Mouse (Mus musculus) midbrain, embryonic 11.5 days (tissue): ENCODE measurements around the gene Zfp108. TPM values are rescaled to one million over a fixed set of nuclear protein-coding genes. Genes with fewer than 3 reads are reported as not detected.

ENCODE experiments used
- ATAC-seq: fragments of 200-750 bp; cut with Nextera tagmentation; 2 replicates; pipeline ENCODE4 v1.8.0; 2017; ENCODE audit warnings: moderate TSS enrichment, moderate library complexity; ENCODE audit not compliant: low FRiP score
- DNase-seq: peaks from one replicate; pipeline ENCODE4 v3.0.0; 2015; ENCODE audit warnings: low spot score; ENCODE audit errors: missing footprints
- H3K27ac ChIP-seq: fragments of 300-500 bp; sonication (generic); 2 replicates; pipeline ENCODE4 v1.5.1; 2014; ENCODE audit warnings: low read depth, low read length
- H3K27me3 ChIP-seq: fragments of 300-500 bp; sonication (generic); 2 replicates; pipeline ENCODE4 v1.6.1; 2014; ENCODE audit warnings: mild to moderate bottlenecking, low read length, moderate library complexity, mixed read lengths; ENCODE audit not compliant: control insufficient read depth, insufficient read depth
- H3K36me3 ChIP-seq: fragments of 300-500 bp; sonication (generic); 2 replicates; pipeline ENCODE4 v1.6.1; 2014; ENCODE audit warnings: mild to moderate bottlenecking, low read length, moderate library complexity, mixed read lengths; ENCODE audit not compliant: control insufficient read depth, insufficient read depth
- H3K4me1 ChIP-seq: fragments of 300-500 bp; sonication (generic); 2 replicates; pipeline ENCODE4 v1.6.1; 2014; ENCODE audit warnings: low read length; ENCODE audit not compliant: control insufficient read depth, insufficient read depth
- H3K4me2 ChIP-seq: fragments of 300-500 bp; sonication (generic); 2 replicates; pipeline ENCODE4 v1.6.1; 2014; ENCODE audit warnings: mild to moderate bottlenecking, moderate library complexity
- H3K4me3 ChIP-seq: fragments of 300-500 bp; sonication (generic); 2 replicates; pipeline ENCODE4 v1.5.1; 2014; ENCODE audit warnings: low read depth, low read length
- H3K9ac ChIP-seq: fragments of 300-500 bp; sonication (generic); 2 replicates; pipeline ENCODE4 v1.6.1; 2014; ENCODE audit warnings: low read length
- H3K9me3 ChIP-seq: fragments of 300-500 bp; sonication (generic); 2 replicates; pipeline ENCODE4 v1.6.1; 2016; ENCODE audit warnings: low read length; ENCODE audit not compliant: control insufficient read depth
- WGBS: fragments of 180-500 bp; shearing (Covaris S2); extraction: QIAGEN DNeasy Blood & Tissue Kit; methylation state at CpG from one replicate; pipeline ENCODE4 v1.1.7; 2014; 5-methylcytosine and 5-hydroxymethylcytosine counted together
- polyA plus RNA-seq: library from polyadenylated mRNA; unstranded; fragments of >200 nt; fragmentation: Nextera tagmentation; extraction: Ambion mirVana; gene quantifications from 2 replicates; pipeline ENCODE4 v1.2.1, GENCODE M21; 2014

Zfp108 gene
- polyA plus RNA-seq, 1 experiment from 2014 or later = 2.5 TPM

DNA sequence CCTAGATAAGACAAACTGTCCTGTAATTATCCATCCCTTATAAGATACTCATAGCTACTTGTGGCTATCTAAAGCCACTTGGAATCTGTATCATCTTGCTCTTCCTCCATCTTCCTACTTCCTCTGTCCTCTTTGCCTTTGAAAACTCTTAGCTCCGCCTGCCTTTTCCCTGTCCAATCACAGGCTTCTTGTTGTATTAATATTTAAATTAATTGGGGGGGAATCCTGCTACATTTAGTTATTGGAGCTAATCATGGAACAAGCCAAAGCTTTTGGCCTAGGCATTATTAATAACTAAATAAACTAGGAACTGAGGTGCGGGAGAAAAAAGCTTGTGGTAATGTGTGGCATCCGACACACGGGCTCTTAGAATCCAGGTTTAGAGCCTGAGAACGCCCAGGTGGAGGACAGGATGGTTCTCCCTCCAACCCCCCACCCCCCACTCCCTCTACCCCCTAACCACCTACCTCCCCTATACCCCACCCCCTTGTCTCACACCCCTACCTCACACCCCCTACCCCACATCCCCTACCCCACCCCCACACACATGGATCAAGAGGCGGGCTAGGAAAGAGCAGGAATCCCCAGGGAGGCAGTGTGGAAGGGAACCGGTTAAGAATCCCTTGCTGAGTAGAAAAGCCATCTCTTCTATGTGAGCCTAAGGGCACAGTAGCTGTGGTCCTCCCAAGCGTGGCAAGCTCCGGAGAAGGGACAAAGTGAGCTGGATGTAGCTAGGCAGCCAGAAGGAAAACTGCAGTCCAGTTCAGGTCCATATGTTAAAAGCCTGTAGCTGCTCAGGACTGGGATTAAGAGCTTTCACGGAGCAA, 25.6 kb downstream of the Zfp108 start:
- Histone ChIP-seq H3K4me2 (no peak overlapping the region), H3K9ac (no peak overlapping the region), H3K4me1 (no peaks in the 10 kb centered on the region), H3K36me3 (peaks cover 2% of the 10 kb centered on the region; the same call in 1 of the 2 replicates), H3K27me3 (no peaks in the 10 kb centered on the region), H3K9me3 (no peaks in the 10 kb centered on the region), H3K4me3 (no peak overlapping the region), H3K27ac (no peak overlapping the region)
- DNase-seq (peak; percentile 56), ATAC-seq (0 out of 2 replicates have a peak, but pooled peaks have one; percentile 30)
- 53% methylated on average over 10 of the region's 10 CpGs for WGBS

- 54% methylated on average over 4 of the region's 4 CpGs for WGBS
- no peaks in the 10 kb centered on the region for H3K4me1 ChIP-seq
Observed at GRCm38 (mm10) chr7:24280858-24281145, 26.2 kb downstream of the Zfp108 start.

DNA sequence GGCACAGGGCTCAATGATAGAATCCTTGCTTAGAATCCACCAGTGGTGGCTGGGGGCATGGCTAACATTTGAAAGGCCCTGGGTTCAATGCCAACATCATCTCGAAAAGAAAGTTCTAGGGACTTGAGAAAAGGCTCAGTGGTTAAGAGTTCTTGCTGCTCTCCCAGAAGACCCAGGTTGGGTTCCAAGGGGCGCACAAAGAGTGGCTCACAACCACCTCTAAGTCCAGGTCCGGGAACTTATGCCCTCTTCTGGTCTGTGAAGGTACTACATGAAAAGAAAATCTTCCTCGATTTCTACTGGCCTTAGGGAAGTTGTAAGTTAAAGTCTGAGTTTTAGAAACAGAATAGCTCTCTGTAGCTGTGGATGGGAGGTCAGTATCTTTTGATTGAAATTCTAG, 31.5 kb downstream of the Zfp108 start:
- ATAC-seq (no peak), DNase-seq (peak; percentile 82)
- no peaks in the 10 kb centered on the region for H3K4me1 ChIP-seq
- no peaks in the 10 kb centered on the region for H3K9me3 ChIP-seq
- no peak overlapping the region for H3K4me2 ChIP-seq
- WGBS = 48% methylated on average over 4 of the region's 4 CpGs
- no peak overlapping the region for H3K27ac ChIP-seq
- H3K27me3 ChIP-seq = no peaks in the 10 kb centered on the region
- no peak overlapping the region for H3K4me3 ChIP-seq
- peaks cover 9% of the 10 kb centered on the region for H3K36me3 ChIP-seq
- no peak overlapping the region for H3K9ac ChIP-seq

More at GRCm38 (mm10) chr7:24280858-24281145, 26.2 kb downstream of the Zfp108 start:
- H3K9ac ChIP-seq = no peak overlapping the region
- H3K27ac ChIP-seq = no peak overlapping the region
- peaks cover 2% of the 10 kb centered on the region; the same call in 1 of the 2 replicates for H3K36me3 ChIP-seq
- H3K4me2 ChIP-seq = no peak overlapping the region
- no peaks in the 10 kb centered on the region for H3K9me3 ChIP-seq
- H3K27me3 ChIP-seq = no peaks in the 10 kb centered on the region
- no peak overlapping the region for H3K4me3 ChIP-seq
- no peak for ATAC-seq
- peak; percentile 78 for DNase-seq

DNA sequence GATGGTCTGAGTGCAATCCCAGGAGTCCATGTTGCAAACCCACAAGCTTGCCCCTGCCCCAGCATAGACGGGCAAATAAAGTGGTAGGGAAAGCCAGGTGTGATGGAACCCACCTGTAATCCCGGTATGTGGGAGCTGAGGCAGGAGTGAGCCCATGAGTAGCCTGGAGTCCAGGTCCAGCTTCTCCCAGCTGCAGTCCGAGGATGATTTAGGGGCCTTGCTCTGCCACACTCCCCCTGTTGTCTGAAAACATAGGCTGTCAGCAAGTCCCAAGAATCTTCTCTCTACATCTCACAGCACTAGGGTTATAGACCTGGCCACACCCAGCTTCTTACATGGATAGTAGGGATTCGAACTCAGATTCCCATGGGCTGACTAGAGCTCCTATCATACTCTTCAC, 32.3 kb downstream of the Zfp108 start:
- Histone ChIP-seq H3K9me3 (no peaks in the 10 kb centered on the region), H3K4me3 (no peak overlapping the region), H3K9ac (no peak overlapping the region), H3K36me3 (peaks cover 17% of the 10 kb centered on the region), H3K27me3 (no peaks in the 10 kb centered on the region), H3K4me1 (no peaks in the 10 kb centered on the region), H3K4me2 (no peak overlapping the region), H3K27ac (no peak overlapping the region)
- 75% methylated on average over 4 of the region's 4 CpGs for WGBS
- ATAC-seq (no peak), DNase-seq (peak; percentile 65)

GRCm38 (mm10) chr7:24287670-24288069, 33.1 kb downstream of the Zfp108 start:
- ATAC-seq = no peak
- H3K4me1 ChIP-seq = no peaks in the 10 kb centered on the region
- 87% methylated on average over 5 of the region's 5 CpGs for WGBS
- H3K4me3 ChIP-seq = no peak overlapping the region
- peak; percentile 74 for DNase-seq
- no peak overlapping the region for H3K9ac ChIP-seq
- H3K27ac ChIP-seq = no peak overlapping the region
- H3K27me3 ChIP-seq = no peaks in the 10 kb centered on the region
- no peaks in the 10 kb centered on the region for H3K9me3 ChIP-seq
- no peak overlapping the region for H3K4me2 ChIP-seq
- H3K36me3 ChIP-seq = peaks cover 23% of the 10 kb centered on the region

DNA sequence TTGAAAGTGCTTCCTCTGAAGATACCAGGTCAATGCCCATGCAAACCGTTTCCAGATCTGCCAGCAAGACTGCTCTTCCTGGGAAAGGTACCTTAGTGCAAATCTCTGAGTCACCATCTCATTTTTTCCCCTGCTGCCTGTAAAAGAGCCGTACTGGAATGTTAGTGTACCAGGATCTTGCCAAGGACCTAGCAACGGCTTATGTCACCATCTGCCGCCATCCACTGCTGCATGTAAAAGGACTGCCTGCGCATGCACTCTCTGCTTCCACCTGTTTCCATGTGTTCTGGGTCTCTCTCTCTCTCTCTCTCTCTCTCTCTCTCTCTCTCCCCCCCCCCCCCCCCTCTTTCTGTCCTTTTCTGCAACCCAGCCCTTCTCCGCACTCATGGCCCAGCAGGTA, 33.9 kb downstream of the Zfp108 start:
- 94% methylated on average over 6 of the region's 6 CpGs for WGBS
- no peaks in the 10 kb centered on the region for H3K27me3 ChIP-seq
- no peak overlapping the region for H3K4me2 ChIP-seq
- no peaks in the 10 kb centered on the region for H3K9me3 ChIP-seq
- no peak for ATAC-seq
- peaks cover 23% of the 10 kb centered on the region for H3K36me3 ChIP-seq
- no peaks in the 10 kb centered on the region for H3K4me1 ChIP-seq
- H3K27ac ChIP-seq = no peak overlapping the region
- H3K9ac ChIP-seq = no peak overlapping the region
- no peak for DNase-seq
- H3K4me3 ChIP-seq = no peak overlapping the region

- no peak overlapping the region for H3K4me2 ChIP-seq
- ATAC-seq (no peak), DNase-seq (peak; percentile 44)
- H3K9ac ChIP-seq = no peak overlapping the region
- no peaks in the 10 kb centered on the region for H3K27me3 ChIP-seq
- 95% methylated on average over 4 of the region's 4 CpGs for WGBS
- no peaks in the 10 kb centered on the region for H3K9me3 ChIP-seq
- H3K4me3 ChIP-seq = no peak overlapping the region
- H3K36me3 ChIP-seq = peaks cover 29% of the 10 kb centered on the region
- H3K4me1 ChIP-seq = no peaks in the 10 kb centered on the region
- no peak overlapping the region for H3K27ac ChIP-seq
Observed at GRCm38 (mm10) chr7:24290106-24290693, 35.6 kb downstream of the Zfp108 start.

DNA sequence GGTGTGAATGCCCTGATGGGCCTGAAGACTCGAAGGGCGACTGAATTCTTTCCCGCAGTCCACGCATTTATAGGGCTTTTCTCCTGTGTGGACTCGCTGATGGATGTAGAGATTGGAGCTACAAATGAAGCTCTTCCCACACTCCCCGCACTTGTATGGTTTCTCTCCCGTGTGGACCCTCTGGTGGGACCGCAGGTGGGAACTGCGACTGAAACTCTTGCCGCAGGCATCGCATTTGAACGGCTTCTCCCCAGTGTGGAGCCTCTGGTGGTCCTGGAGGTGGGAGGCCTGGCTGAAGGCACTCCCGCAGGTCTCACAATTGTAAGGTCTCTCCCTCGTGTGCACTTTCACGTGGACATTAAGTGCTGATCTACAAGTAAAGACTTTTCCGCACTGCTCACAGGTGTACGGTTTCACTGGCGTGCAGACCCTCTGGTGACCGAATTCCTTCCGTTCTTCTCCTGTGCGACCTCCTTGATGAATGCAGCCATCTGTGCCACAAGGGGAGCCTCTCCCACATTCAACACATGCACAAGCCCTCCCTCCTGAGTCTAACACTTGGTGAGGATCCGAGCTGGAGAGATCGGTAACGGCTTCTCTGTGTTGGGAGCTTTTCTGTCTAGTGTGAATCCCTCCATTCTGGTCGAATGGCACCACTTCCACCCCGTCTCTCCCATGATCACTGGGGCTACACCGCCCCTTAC, 36.9 kb downstream of the Zfp108 start:
- H3K36me3 ChIP-seq = peaks cover 37% of the 10 kb centered on the region
- H3K27ac ChIP-seq = no peak overlapping the region
- H3K4me1 ChIP-seq = no peaks in the 10 kb centered on the region
- H3K4me3 ChIP-seq = no peak overlapping the region
- peak; percentile 54 for DNase-seq
- no peak overlapping the region for H3K9ac ChIP-seq
- no peak overlapping the region for H3K4me2 ChIP-seq
- no peaks in the 10 kb centered on the region for H3K27me3 ChIP-seq
- WGBS = 91% methylated on average over 27 of the region's 27 CpGs
- ATAC-seq = no peak
- H3K9me3 ChIP-seq = no peaks in the 10 kb centered on the region
